Mouse (Mus musculus): ENCODE results near the gene Nudt16l1.

Gene Nudt16l1

DNA sequence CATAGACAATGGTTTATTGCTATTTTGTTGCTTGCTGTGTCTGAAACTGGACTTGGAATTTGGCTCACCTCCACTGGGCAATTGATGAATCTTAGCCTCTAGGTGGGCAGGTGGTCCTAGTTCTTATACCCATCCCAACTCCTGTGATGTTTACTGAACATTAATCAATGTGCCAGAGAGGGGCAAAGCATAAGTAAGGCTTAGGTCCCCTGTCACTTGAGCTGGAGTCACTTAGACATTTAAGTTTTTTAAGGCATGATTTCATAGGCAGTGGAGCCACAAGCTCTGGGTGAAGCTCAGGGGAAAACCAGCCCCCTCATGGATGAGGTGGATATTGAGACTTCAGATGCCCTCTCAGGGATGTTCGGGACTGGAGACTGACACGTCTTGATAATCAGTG is at the start of gene Nudt16l1:
Gene Nudt16l1 (plus strand): TSS at position 301 of the 400 bp plus-strand sequence.
- no peak for TF ChIP-seq GATA4 (IDR thresholded peaks at IDR 0.05; ENCODE audit: insufficient replicate concordance, low read length)

- no peak for TF ChIP-seq GATA4 (IDR thresholded peaks at IDR 0.05; ENCODE audit: insufficient replicate concordance, low read length)
These were observed 48.3 kb upstream of the Nudt16l1 start for GRCm38 (mm10) chr16:4890201-4890709.

DNA sequence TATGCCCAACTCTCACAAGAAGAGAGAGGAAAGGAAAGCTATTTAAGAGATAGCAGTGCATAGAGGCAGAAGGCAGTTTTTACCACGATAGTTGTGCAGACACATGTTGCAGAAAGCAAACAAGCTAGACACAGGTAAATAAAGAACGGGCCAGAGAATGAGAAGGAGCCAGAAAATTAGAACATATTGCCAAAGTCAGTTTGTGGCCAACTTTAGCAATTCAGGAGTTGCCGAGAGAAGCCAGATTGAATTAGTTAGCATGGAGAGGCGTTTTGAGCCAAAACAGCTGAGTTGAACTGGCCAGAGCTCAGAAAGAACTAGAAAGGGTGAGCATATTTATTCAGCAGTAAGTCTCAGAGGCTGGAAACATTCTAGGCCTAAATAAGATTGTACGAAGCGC is 46.4 kb upstream of the Nudt16l1 start:
- no peak for TF ChIP-seq GATA4 (IDR thresholded peaks at IDR 0.05; ENCODE audit: insufficient replicate concordance, low read length)

DNA sequence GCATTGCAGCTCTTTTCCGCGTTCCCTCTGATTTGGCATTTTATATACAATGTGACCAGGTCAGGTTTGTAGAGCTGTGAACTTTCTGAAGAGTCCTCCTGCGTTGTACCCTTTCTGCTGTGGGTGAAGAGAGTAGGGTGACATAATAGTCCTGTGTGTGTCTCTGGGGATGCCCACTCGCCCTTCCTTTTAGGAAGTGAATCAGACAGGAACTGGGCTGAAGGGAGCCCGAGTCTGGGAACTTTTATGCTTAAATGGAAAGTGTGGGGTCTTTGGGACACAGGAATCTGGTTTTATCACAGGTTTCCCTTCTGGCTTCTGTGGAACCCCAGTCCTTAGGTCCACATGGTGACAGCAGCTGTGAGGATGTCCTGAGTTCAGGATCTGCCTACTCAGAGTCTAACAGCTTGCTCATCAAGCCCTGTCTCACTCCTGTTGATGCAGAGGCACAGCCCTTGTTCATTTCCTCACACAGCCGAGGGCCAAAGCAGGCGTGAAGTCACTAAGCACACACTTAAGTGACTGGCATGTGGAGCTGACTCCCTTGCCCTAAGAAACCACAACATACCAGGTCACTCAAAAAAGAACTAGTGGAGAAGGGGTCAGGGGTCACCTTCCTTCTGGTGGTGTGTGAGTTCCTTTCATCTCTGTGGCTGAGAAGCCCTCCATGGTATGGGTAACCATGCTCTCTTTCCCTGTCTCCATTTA is 44.2 kb upstream of the Nudt16l1 start:
- TF ChIP-seq GATA4 (IDR thresholded peaks at IDR 0.05; ENCODE audit: insufficient replicate concordance, low read length), result no peak

GRCm38 (mm10) chr16:4896249-4897027 is 42.1 kb upstream of the Nudt16l1 start:
- TF ChIP-seq GATA4 (IDR thresholded peaks at IDR 0.05; ENCODE audit: insufficient replicate concordance, low read length), result peak; percentile 91; the same call in 1 of the 2 replicates

GRCm38 (mm10) chr16:4897146-4897730 is 41.3 kb upstream of the Nudt16l1 start:
- TF ChIP-seq GATA4 (IDR thresholded peaks at IDR 0.05; ENCODE audit: insufficient replicate concordance, low read length), result no peak

GRCm38 (mm10) chr16:4898881-4899280 is 39.7 kb upstream of the Nudt16l1 start:
- no peak for TF ChIP-seq GATA4 (IDR thresholded peaks at IDR 0.05; ENCODE audit: insufficient replicate concordance, low read length)

GRCm38 (mm10) chr16:4899711-4900110 is 38.9 kb upstream of the Nudt16l1 start:
- TF ChIP-seq GATA4 (IDR thresholded peaks at IDR 0.05; ENCODE audit: insufficient replicate concordance, low read length), result no peak

DNA sequence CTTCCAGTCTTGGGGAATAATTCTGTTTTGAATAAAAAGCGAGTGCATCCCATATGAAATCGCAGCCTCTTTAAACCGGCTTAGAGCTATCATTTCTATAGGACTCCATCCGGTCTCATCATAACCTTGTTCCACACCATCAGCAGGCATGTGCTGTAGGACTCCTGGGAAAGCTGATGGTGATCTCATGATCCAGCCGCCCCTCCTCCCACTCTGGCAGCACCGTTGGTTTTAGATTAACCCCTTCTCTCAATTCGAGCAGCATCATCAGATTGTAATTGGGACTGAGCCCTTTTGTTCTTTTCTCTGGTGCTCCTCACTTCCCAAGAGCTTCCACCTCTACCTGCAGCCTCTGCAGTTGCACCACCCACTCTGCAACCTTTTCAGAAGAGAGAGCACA is 37.4 kb upstream of the Nudt16l1 start:
- no peak for TF ChIP-seq GATA4 (IDR thresholded peaks at IDR 0.05; ENCODE audit: insufficient replicate concordance, low read length)

DNA sequence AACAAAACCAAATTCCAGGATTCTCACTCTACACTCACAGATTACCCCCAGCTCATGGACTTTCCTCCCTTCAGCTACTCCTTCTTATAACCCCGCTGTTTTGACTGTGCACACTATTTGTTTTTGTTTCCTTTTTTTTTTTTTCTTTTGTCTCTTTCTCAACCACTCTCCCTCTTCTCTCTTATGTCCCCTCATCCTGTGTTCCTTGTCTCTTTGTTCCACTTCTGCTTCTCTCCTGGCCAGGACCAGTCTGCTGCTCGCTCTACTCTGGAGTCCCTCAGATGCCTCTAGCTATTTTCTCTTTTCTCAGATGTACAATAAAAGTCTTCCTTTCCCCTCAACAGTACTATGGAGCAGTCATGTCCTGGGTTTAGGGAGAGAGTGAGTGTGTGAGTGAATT is 36.2 kb upstream of the Nudt16l1 start:
- TF ChIP-seq GATA4 (IDR thresholded peaks at IDR 0.05; ENCODE audit: insufficient replicate concordance, low read length), result no peak

DNA sequence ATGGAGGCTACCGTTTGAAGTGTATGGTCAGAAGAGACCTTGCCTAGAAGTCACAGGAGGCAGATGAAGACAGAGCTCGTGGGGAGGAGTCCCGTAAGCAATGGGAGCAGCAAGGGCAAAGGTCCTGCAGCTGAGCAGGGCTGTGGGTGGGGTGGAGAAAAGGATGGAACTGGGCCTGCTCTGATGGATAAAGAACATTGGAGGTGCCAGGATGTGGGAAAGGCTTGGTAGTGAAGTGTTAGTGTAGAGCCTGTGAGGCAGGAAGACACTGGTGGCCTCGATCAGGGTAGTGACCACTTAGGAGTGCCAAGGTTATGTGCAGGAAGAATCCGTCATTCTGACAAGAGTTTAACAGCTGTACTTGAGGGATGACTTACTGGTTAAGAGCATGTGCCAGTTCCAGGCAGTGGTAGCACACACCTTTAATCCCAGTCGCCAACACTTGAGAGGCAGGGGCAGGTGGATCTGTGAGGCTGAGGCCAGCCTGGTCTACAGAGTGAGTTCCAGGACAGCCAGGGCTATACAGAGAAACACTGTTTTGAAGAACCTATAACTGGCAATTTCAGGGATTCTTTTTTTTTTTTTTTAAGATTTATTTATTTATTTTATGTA is 35.0 kb upstream of the Nudt16l1 start:
- no peak for TF ChIP-seq GATA4 (IDR thresholded peaks at IDR 0.05; ENCODE audit: insufficient replicate concordance, low read length)

DNA sequence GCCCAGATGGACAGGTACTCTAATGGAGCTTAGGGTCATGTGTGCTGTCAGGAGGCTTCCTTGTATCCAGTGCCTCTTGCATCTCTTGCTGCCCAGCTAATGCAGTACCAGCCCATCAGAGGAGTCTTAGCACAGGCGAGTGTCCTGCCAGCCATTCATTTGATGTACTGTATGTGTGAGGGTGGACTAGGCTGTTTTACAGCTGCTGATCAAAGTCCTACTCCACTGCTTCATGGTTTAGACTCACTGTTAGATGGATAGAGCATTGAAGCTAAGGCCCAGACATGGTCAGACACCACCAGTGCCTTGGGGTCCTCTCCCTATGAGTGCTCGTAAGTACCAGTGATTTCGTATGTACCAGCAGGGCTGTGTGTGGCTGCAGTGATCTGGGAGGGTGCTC is 33.7 kb upstream of the Nudt16l1 start:
- no peak for TF ChIP-seq GATA4 (IDR thresholded peaks at IDR 0.05; ENCODE audit: insufficient replicate concordance, low read length)

DNA sequence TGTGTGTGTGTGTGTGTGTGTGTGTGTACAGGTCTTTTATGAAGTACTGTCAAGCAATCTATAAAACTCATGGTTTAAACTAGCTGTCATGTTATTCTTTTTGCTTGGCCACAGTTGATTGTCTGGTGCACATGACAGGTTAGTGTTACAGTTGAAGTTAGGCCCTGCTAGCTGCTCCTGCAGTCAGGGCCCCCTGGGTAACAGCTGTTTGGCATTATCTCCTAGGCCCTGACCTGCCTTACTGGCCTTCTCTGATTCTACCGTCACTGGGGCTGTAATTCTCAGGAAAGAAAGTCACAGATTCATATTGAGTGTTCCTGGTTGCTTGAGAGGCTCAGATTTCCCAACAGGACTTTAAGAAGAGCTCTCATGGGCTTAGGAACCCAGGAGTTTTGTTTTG is 33.0 kb upstream of the Nudt16l1 start:
- TF ChIP-seq GATA4 (IDR thresholded peaks at IDR 0.05; ENCODE audit: insufficient replicate concordance, low read length), result no peak

DNA sequence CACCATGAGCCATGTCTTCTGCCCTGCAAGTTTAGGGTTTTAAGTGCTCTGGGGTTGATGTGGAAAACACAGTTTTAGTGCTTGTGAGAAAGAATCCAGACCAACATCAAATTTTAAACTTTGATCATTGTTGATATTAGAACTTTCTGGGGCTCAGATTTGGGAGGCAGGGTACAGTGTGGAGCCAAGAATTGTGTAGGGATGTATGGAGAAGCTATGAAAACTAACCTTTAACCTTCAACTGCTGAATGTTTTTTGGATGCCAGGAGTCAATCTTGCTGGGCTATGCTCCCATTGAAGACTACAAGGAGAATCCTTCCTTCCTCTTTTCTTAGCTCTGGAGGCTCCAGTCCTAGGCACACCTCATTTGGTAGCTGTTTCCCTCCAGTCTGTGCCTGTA is 32.0 kb upstream of the Nudt16l1 start:
- no peak for TF ChIP-seq GATA4 (IDR thresholded peaks at IDR 0.05; ENCODE audit: insufficient replicate concordance, low read length)

GRCm38 (mm10) chr16:4907386-4907785 is 31.2 kb upstream of the Nudt16l1 start:
- TF ChIP-seq GATA4 (IDR thresholded peaks at IDR 0.05; ENCODE audit: insufficient replicate concordance, low read length), result no peak

All from liver, adult (tissue).